Mouse (Mus musculus) ZHBTc4 (cell line): Measurements from ENCODE around the gene Brwd3.
A peak's percentile ranks its signal among the peaks of the same experiment; 100 is the strongest.

ENCODE experiments used
- DNase-seq: peaks from one replicate; pipeline ENCODE4 v3.0.0-alpha.2; 2011; ENCODE audit warnings: low read depth, low spot score

Brwd3 gene

DNA sequence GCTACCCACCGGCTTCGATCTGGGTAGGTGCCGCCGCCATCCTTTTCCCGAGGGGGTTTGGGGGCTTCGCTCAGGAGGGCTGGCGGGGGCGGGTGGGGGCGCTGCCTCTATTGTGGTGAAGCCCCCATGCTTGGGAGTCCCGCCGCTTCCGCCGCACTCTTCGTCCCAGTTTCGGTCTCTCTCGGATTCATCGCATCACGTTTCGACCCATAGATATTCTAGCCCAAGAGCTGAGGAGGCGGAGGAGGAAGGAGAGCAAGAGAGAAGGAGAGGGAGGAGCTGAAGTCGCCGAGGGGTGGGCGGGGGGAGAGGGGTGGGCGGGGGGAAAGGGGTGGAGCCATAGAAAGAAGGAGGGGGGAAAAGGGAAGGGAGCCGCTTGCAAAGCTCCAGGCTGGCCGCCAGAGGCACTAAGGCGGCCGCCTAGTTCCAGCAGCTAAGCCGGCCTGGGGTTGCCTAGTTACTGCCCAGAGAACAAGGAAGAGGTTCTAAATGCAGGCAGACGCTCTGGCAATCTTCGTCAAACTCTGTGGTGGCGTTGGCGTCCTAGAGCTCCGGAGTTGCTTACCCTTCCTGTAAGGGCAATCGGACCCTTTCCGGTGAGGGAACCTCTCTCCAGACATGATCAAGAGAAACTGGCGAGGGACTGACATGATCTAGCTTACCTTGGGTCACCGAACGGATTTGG lies at the start of gene Brwd3:
TSS of gene Brwd3 (minus strand) at position 283 of the 685 bp plus-strand sequence.
- peak; percentile 93 for DNase-seq

DNA sequence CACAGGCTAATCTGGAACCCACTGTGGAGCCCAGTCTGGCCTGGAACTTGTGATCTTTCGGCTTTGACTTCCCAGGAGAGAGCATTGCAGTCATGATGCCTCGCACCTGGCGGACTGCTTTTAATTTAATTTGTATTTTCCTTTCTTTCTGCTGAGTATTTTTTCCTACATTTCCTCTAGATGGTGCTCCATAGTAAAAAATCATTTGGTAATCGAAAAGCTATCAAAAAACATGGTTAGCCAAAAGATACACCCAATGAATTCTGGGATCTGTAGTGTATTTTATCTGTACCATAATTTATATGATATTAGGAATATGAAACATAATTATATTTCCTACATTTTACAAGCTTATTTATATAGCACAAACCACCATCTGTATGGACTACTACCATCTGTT lies 28.5 kb upstream of the Brwd3 start:
- DNase-seq, result no peak

DNA sequence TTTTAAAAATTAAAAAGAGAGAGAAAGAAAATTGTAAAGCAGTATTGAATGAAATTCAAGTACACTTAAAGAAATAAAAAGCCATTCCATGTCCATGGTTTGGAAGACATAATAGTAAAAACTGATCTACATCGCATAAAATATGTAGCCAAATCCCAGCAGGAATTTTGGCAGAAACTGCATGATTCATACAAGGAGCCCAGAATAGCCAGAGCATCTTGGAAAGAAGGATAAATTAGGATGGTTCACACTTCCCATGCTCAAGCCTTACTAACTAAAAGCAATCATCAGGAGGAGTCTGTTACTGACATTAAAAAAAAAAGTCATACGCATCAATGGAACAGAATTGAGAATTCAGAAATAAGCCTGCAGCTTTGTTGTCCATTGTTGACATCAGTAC lies 8.5 kb upstream of the Brwd3 start:
- no peak for DNase-seq

DNA sequence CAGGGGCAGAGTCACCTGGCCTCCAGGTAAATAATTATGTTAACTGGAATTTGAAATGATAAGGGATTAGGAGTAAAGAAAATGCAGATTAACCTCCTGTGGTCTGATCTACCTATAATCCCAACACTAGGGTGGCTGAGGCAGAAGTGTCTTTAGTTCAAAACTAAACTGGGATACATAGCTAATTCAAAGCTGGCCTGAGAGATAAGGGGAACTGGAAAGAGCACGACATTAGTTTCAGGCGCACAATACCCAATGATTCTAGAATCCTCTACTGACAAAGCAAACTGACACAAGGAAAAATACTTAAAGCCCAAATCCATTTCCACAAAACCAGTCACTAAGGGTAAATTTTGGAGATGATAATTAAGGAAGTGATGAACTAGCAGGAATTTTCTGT lies 2.2 kb upstream of the Brwd3 start:
- no peak for DNase-seq

DNA sequence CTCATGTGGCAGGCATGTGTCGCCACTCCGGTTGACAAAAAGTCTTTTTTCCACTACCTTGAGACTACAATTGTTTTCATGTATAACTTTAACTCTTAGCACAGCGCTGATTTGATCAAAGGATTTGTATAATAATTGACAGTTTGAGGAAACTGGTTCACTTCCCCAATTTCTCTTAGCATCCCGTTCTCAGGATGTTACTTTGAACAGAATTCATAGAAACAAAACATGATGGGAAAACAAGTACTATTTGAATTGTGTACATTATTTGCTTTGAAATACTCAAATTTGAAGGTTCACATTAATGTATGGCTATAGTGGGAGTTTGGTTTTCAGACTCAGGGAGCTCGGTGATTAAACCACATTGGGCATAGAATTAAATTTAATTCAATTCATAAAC lies 1.1 kb upstream of the Brwd3 start:
- no peak for DNase-seq

DNA sequence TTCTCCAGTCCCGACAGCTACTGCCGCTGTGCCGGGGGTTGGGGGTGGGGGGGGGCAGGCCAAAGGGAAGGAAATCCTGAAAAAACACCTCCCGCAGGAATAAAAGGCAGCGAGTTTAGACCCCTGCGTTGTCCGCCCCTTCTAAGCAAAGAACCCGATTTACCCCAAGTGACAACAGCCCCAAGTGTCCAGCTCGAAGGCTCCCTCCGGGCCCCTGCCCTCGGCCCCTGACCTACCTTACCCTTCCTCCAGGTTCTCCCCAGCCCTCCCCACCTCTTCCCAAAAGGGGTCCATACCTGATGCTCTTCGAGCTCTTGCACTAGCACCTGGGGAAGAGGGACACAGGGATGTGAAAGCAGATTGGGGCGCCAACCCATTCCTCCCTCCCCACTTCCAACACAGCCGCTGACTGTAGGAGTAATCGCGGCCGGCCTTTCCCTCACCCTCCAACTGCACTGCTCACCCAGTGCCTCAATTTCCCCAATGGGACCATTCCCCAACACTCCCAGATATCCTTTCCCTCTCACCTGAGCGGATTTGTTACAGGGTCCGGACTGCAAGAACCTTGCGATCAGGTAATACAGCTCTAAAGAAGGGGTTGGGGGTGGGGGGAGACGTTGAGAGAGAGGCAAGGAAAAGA lies 671 bp downstream of the Brwd3 start:
- DNase-seq, result no peak

DNA sequence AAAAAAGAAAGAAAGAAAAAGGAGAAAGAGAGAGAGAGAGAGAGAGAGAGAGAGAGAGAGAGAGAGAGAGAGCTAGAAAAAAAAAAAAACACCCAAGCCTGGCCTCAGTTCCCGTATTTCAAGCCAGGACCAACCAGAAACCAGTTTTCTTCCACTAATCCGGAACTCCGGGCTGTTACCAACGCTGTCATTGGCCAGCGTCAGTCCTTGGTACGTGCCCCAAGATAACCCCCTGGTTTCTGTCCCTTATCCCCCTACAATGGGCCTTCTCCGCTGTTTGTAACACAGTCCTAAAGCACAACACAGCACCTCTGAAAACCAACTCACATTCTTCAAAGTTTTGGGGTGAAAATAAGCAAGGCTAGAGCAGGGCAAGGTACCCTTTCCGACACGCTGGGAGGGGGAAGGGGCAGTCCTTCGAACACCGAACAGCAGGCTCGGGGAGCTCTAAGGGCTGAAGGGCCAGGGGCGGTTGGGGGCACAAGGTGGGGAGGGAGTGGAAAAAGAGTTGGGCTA lies 1.4 kb downstream of the Brwd3 start:
- DNase-seq, result peak; percentile 68

DNA sequence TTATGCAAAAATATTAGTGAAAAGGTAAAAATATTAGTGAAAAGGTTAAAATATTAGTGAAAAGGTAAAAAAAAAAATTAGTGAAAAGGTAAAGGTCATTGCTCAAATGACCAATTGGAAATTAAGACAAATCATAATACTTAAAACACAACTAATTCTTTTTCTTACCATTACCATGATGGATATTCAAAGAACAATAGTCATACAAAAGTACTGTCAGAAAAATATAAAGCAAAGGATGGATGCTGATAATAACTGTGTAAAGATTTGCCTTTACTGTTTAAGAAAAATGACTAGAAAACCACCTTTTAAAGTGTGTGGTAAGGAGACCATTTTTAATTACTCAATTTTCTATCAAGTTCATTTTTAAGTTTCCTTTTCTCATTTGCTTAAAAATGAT lies 2.9 kb downstream of the Brwd3 start:
- no peak for DNase-seq

DNA sequence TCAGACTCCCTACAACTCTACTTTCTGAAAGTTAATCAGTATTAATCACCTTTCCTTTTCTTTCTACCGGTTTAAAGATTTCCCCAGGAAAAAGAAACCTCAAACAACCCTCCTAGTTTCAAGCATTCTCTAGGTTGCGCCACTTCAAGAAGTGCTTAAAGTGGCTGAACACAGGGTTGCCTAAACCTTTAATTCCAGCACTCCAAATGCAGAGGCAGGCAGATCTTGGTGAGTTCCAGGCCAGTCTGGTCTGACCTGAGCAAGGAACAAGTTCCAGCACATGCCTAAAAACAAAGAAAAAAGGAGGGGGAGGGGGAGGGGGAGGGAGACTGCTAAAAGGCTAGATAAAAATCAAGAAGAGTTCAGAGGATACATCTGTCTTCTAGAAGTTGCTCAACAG lies 6.1 kb downstream of the Brwd3 start:
- DNase-seq, result peak; percentile 32

DNA sequence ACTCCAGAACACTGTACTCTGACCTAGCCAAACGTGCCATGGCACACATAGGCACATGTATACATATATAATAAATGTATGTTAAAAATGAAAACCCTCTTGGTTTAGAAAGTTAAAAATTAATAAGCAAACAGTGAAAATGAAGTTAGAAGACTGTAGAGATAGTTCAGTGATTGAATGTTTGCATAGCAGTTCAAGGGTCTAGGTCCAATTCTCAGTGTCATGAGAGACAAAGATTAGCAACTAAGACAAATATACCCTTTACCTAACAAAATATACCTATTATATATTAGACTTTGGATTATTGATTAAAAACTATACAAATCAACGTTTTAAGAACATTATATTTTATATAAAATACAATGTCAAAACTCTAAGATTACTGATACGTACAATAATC lies 36.9 kb downstream of the Brwd3 start:
- DNase-seq, result no peak

DNA sequence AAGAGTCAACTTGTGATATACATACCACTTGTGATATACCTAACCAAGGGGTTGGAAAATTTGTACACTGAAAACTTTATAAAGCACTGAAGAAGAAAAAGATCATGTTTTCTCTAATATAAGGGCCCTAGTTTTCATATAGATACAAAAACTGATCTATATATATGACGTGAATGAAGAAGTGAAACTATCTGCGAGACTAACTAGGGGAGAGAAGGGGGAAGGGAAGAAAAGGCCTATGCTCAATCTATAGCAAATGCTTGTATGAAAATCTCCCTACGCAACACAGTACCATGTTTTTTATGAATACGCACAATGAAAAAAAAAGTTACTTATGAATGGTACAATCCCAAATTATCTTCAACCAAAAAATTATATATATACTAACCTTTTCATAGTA lies 50.4 kb downstream of the Brwd3 start:
- no peak for DNase-seq

DNA sequence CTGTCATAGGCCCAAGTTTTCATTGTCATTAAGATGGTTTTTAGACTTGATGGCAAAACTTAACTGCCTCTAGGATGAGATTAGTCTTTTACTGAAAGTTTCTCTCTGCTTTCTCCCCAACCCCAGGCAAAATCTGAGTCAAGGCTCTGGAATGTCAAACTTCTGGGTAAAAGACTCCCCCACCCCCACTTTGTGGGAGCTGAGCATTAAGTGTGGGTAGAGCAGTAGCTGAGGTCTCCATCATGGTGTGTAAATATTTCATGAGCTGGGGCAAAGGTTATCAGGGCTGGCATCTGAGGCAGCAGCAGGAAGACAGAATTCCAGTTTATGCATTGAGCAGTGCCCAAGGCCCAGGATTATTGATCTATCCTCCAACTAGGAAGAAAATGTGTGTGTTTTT lies 102.4 kb downstream of the Brwd3 start:
- DNase-seq, result no peak

DNA sequence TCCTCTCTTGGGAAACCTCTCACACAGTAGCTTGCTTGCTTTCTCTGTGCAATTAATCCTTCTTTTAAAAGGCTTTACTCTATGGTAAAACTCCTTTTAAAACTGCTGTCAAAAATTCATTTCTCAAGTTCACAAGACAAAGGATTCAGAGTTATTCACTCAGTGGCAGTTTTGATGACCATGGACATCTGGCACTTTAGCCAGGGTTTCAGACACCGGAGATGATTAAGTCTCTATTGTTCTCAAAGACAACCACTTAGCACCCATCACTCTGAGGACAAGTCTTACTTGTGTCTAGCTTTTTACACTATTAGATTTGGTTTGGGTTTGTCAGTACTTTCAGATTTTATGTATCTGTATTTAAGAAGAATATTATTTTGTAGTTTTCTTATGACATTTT lies 104.6 kb downstream of the Brwd3 start:
- DNase-seq, result no peak

DNA sequence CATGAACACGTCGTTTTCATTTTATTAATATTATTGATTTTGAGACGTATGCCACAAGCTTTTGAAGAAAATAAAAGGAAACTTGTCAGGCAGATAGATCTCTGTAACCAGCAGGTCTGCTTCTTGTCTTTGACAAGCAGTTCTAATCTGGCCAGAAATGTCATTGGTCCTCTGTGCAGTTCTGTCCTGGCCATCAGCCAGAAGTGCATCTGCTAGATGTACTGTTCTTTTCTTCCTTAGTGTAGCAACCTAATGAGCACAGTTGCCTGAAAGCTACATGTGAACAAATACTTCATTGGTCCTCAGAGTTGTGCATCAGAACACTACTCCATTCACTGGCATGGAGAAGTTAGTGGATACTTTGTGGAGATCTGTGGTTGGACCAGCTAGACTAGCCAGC lies 105.1 kb downstream of the Brwd3 start:
- DNase-seq, result no peak

DNA sequence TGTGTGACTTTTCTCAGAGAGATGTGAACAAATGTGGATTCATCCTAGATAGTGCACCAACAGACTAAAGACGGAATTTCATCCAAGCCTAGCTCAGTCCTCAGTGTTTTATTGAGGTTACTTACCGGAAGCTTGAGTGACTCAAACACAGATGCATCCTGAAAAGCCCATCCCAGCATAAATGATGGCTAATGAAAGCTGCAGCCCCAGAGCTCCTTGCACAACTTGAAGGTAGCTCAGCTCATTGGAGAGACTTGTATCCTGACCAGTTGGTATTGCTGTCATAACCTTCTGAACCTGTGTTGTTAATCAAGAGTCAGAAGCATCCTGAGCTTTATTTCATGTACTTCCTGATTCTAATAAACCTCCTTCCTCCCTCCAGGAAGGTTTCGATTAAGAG lies 105.8 kb downstream of the Brwd3 start:
- no peak for DNase-seq

DNA sequence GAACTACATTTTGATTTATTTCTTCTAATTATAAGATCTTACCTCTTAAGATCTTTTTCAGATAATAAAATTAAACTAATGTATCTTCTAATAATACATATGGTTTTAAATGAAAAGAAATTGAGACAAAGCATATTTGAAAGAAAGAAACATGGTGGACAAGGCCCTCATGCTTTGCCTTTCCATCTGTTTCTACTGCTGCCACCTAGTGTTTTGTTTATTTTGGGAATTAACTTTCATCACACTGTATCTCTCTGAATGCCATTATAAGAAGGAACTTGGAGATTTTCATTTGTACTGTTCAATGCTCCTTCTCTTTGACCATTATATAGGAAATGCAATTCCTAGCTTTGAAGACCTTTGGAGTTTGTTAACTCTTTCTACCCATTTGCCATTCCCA lies 109.9 kb downstream of the Brwd3 start:
- no peak for DNase-seq

DNA sequence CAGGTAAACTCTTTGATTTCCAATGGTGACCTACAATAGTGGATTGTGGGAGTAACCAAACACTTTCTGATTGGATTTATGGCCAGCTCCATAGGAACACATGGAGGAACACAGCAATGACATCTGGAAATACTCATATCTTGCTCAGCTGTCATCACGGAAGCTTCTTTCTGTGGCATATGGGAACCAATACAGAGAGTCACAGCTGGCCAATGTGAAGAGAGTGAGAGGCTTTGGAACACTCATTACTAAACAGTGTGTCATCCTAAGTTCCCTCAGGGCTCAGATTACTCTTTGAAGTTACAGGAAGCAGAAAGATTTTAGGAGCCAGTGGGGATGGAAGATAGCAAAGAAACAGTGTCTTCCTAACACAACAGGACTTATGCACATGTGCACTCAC lies 111.7 kb downstream of the Brwd3 start:
- no peak for DNase-seq

DNA sequence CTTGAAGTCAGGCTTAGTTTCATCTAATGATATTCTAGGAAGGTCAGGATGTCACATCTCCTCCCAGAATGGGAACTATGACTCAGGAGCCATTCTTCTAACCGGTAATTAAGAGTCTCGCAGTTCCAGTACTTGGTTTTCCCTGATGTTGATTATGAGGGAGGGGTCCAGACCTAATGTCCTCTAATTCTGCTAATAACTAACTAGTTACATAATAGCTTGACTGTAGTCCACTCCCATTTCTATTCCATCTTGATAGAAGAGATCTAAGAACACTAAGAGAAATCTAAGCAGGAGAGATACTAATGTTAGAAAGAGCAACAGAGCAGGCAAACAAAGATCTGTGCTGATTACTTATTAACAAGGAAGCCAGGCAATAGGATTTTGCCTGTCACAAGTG lies 129.9 kb downstream of the Brwd3 start:
- no peak for DNase-seq
